Mouse (Mus musculus) brown adipose tissue, adult 24 weeks (tissue): ENCODE data around the gene Zfp607b. TPM values are rescaled to one million over a fixed set of nuclear protein-coding genes. Genes with fewer than 3 reads are reported as not detected.

Source experiments
- H3K27ac ChIP-seq: fragments of 200-500 bp; replicated peaks from 2 replicates; pipeline ENCODE4 v1.5.1; 2012; ENCODE audit warnings: low read depth, mild to moderate bottlenecking, low read length
- H3K4me1 ChIP-seq: fragments of 200-500 bp; 2 replicates; pipeline ENCODE4 v1.6.1; 2012; ENCODE audit warnings: low read length, mixed read lengths; ENCODE audit not compliant: control insufficient read depth, insufficient read depth, insufficient read length
- H3K4me3 ChIP-seq: fragments of 200-500 bp; 2 replicates; pipeline ENCODE4 v1.5.1; 2012; ENCODE audit warnings: low read depth, mild to moderate bottlenecking, low read length, moderate library complexity; ENCODE audit not compliant: insufficient read depth
- polyA plus RNA-seq: library from polyadenylated mRNA; stranded (reverse); fragments of >200 nt; gene quantifications from 2 replicates; pipeline ENCODE4 v1.2.4, GENCODE M21; 2012; ENCODE audit not compliant: missing spikeins, insufficient read depth, insufficient read length

Gene Zfp607b
- 1.3 and 3.1 TPM in 2 replicates for polyA plus RNA-seq

- Histone ChIP-seq H3K27ac (peak within 1 kb of the TSS; percentile 6; the same call in 1 of the 2 replicates), H3K4me1 (no peaks in the 10 kb centered on the region), H3K4me3 (peak within 1 kb of the TSS; percentile 59)
Observed at GRCm38 (mm10) chr7:27688815-27689612, at the start of gene Zfp607b. TSS of gene Zfp607b (plus strand) at chr7:27689340.

GRCm38 (mm10) chr7:27644471-27644870 is 44.7 kb upstream of the Zfp607b start:
- H3K4me1 ChIP-seq = no peaks in the 10 kb centered on the region
- H3K27ac ChIP-seq = no peak overlapping the region
- no peak overlapping the region for H3K4me3 ChIP-seq

GRCm38 (mm10) chr7:27646516-27646915 is 42.6 kb upstream of the Zfp607b start:
- Histone ChIP-seq H3K27ac (no peak overlapping the region), H3K4me3 (no peak overlapping the region), H3K4me1 (no peaks in the 10 kb centered on the region)

- Histone ChIP-seq H3K4me3 (no peak overlapping the region), H3K4me1 (no peaks in the 10 kb centered on the region), H3K27ac (no peak overlapping the region)
Observed at GRCm38 (mm10) chr7:27647281-27648002, 41.7 kb upstream of the Zfp607b start.

- Histone ChIP-seq H3K27ac (no peak overlapping the region), H3K4me3 (no peak overlapping the region), H3K4me1 (no peaks in the 10 kb centered on the region)
Observed at GRCm38 (mm10) chr7:27649723-27650122, 39.4 kb upstream of the Zfp607b start.

- H3K4me3 ChIP-seq = no peak overlapping the region
- H3K27ac ChIP-seq = no peak overlapping the region
- H3K4me1 ChIP-seq = no peaks in the 10 kb centered on the region
Observed at GRCm38 (mm10) chr7:27650949-27651348, 38.2 kb upstream of the Zfp607b start.

- H3K4me3 ChIP-seq = no peak within 1 kb of the TSS
- no peak within 1 kb of the TSS for H3K27ac ChIP-seq
- no peaks in the 10 kb centered on the region for H3K4me1 ChIP-seq
Observed at GRCm38 (mm10) chr7:27653681-27654437, 35.3 kb upstream of the Zfp607b start, which contains the start of gene Ttc9b. TSS of gene Ttc9b (plus strand) at chr7:27653915.

- Histone ChIP-seq H3K4me1 (no peaks in the 10 kb centered on the region), H3K4me3 (no peak overlapping the region), H3K27ac (no peak overlapping the region)
Observed at GRCm38 (mm10) chr7:27654607-27655276, 34.4 kb upstream of the Zfp607b start.

- no peak overlapping the region for H3K27ac ChIP-seq
- no peaks in the 10 kb centered on the region for H3K4me1 ChIP-seq
- no peak overlapping the region for H3K4me3 ChIP-seq
Observed at GRCm38 (mm10) chr7:27655545-27655944, 33.6 kb upstream of the Zfp607b start.

GRCm38 (mm10) chr7:27656600-27656999 is 32.5 kb upstream of the Zfp607b start:
- H3K4me3 ChIP-seq = no peak overlapping the region
- no peaks in the 10 kb centered on the region for H3K4me1 ChIP-seq
- H3K27ac ChIP-seq = no peak overlapping the region

GRCm38 (mm10) chr7:27657824-27658395 is 31.2 kb upstream of the Zfp607b start:
- no peak overlapping the region for H3K27ac ChIP-seq
- no peak overlapping the region for H3K4me3 ChIP-seq
- H3K4me1 ChIP-seq = no peaks in the 10 kb centered on the region

GRCm38 (mm10) chr7:27658712-27659663 is 30.2 kb upstream of the Zfp607b start:
- Histone ChIP-seq H3K4me1 (no peaks in the 10 kb centered on the region), H3K27ac (no peak overlapping the region), H3K4me3 (no peak overlapping the region)

- H3K4me1 ChIP-seq = no peaks in the 10 kb centered on the region
- no peak overlapping the region for H3K27ac ChIP-seq
- H3K4me3 ChIP-seq = no peak overlapping the region
Observed at GRCm38 (mm10) chr7:27662038-27662437, 27.1 kb upstream of the Zfp607b start.
